Mouse (Mus musculus) spleen, embryonic (tissue): Measurements from ENCODE around the gene Tsku.

Source experiments
- CTCF ChIA-PET: fragments of 350-600 bp; sonication (Branson Sonifier 250); formaldehyde crosslinking; loops from one replicate; lab custom pipeline; 2022; lab: Charles Lee

Tsku gene

GRCm38 (mm10) chr7:98359951-98360620 is 1.0 kb downstream of the Tsku start:
- CTCF ChIA-PET: no interaction called here

GRCm38 (mm10) chr7:98358016-98358415 is 3.1 kb downstream of the Tsku start:
- CTCF ChIA-PET: no interaction called here

GRCm38 (mm10) chr7:98357324-98357723 is 3.8 kb downstream of the Tsku start:
- CTCF ChIA-PET: no interaction called here

- CTCF ChIA-PET: no interaction called here
Observed at GRCm38 (mm10) chr7:98354921-98355310, 6.2 kb downstream of the Tsku start.

- CTCF ChIA-PET: no interaction called here
Observed at GRCm38 (mm10) chr7:98354160-98354920, 6.8 kb downstream of the Tsku start.

- CTCF ChIA-PET: no interaction called here
Observed at GRCm38 (mm10) chr7:98353616-98354015, 7.5 kb downstream of the Tsku start.

- CTCF ChIA-PET: no interaction called here
Observed at GRCm38 (mm10) chr7:98351523-98351922, 9.6 kb downstream of the Tsku start.

- CTCF ChIA-PET: no interaction called here
Observed at GRCm38 (mm10) chr7:98349821-98350220, 11.3 kb downstream of the Tsku start.

- CTCF ChIA-PET: no interaction called here
Observed at GRCm38 (mm10) chr7:98349096-98349495, 12.0 kb downstream of the Tsku start.

- CTCF ChIA-PET: no interaction called here
Observed at GRCm38 (mm10) chr7:98348043-98348442, 13.1 kb downstream of the Tsku start.

- CTCF ChIA-PET: interaction anchor here (0.8 kb wide), 1 partner anchor 587 kb away, joined by 5 read pairs; no protein-coding TSS in a partner anchor
Observed at GRCm38 (mm10) chr7:98347471-98347870, 13.7 kb downstream of the Tsku start.

- CTCF ChIA-PET: no interaction called here
Observed at GRCm38 (mm10) chr7:98345036-98345435, 16.1 kb downstream of the Tsku start.

GRCm38 (mm10) chr7:98344361-98344760 is 16.8 kb downstream of the Tsku start:
- CTCF ChIA-PET: no interaction called here

- CTCF ChIA-PET: interaction anchor here (0.6 kb wide), 2 partner anchors 95 to 186 kb away, joined by 3 read pairs; no protein-coding TSS in a partner anchor
Observed at GRCm38 (mm10) chr7:98342249-98342648, 18.9 kb downstream of the Tsku start.

GRCm38 (mm10) chr7:98341475-98341874 is 19.7 kb downstream of the Tsku start:
- CTCF ChIA-PET: no interaction called here

GRCm38 (mm10) chr7:98340343-98340742 is 20.8 kb downstream of the Tsku start:
- CTCF ChIA-PET: no interaction called here

GRCm38 (mm10) chr7:98333987-98334386 is 27.1 kb downstream of the Tsku start:
- CTCF ChIA-PET: no interaction called here

GRCm38 (mm10) chr7:98333507-98333906 is 27.6 kb downstream of the Tsku start:
- CTCF ChIA-PET: no interaction called here

- CTCF ChIA-PET: no interaction called here
Observed at GRCm38 (mm10) chr7:98332678-98333397, 28.3 kb downstream of the Tsku start.

- CTCF ChIA-PET: no interaction called here
Observed at GRCm38 (mm10) chr7:98331932-98332331, 29.2 kb downstream of the Tsku start.

- CTCF ChIA-PET: interaction anchor here (0.6 kb wide), 1 partner anchor 100 kb away, joined by 4 read pairs; no protein-coding TSS in a partner anchor
Observed at GRCm38 (mm10) chr7:98330375-98331002, 30.6 kb downstream of the Tsku start.
